Mouse (Mus musculus) kidney, postnatal 14 days (tissue): ENCODE results near the gene Spef2.
"Not testable (repeated sequence)": the region's sequence is repeated elsewhere in the genome, so short reads cannot be mapped to it uniquely, and the experiment has no call there.

Experiments
- DNase-seq: peaks from one replicate; pipeline ENCODE4 v3.0.0; 2022; ENCODE audit warnings: mixed read lengths

The Spef2 gene

DNA sequence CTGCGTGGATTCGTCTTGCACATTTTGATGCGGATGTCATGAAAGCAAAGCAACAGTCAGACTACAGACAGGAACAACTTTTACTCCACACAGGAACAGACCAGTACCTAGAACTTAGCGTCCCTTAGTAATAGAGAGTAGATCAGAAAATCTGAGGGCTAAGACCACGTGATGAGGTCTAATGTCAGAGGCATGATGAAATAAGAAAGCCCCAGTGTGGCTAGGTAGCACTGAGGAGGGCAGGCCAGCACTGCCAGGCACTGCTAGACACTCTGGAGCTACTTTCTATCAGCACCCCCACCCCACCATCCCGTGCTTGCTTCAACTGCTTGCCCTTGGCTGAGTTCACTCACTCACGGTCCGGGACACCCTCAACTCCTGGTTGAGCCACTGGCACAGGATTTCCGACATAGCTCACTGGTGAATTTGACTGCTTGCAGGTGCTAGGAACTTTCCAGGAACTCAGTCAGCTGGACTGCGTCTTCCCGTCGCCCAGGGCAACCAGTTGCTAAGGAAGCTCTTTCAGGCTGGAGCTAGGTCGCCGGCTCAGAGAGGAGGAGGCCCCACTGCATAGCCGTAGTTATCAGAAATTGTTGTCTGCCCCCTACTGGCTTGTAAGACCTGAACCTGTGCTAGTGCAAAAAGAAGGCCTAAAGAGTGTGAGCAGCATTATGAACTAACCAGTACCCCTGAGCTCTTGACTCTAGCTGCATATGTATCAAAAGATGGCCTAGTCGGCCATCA is at the start of gene Spef2:
Gene Spef2, minus strand, starts transcription at position 510 of the 744 bp plus-strand sequence.
- DNase-seq, result peak; percentile 79

DNA sequence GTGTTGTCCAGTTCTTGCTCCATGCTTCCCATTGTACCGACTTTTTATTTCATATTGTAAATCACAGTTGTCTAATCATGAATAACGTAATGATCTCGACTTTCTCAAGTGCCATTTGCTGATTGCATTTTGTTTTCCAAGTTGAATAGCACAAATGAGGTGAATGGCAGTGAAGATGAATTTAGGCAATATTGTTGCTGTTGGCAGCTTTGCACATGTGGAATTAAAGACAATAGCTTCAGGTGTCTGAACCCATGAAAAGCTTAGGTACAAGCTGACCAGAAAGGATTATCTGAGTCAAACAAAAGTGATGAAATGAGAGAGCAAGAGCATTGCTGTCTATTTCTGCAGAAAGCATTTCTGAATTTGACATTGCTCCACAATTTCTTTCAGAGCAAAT is 45.5 kb upstream of the Spef2 start:
- DNase-seq, result no peak

DNA sequence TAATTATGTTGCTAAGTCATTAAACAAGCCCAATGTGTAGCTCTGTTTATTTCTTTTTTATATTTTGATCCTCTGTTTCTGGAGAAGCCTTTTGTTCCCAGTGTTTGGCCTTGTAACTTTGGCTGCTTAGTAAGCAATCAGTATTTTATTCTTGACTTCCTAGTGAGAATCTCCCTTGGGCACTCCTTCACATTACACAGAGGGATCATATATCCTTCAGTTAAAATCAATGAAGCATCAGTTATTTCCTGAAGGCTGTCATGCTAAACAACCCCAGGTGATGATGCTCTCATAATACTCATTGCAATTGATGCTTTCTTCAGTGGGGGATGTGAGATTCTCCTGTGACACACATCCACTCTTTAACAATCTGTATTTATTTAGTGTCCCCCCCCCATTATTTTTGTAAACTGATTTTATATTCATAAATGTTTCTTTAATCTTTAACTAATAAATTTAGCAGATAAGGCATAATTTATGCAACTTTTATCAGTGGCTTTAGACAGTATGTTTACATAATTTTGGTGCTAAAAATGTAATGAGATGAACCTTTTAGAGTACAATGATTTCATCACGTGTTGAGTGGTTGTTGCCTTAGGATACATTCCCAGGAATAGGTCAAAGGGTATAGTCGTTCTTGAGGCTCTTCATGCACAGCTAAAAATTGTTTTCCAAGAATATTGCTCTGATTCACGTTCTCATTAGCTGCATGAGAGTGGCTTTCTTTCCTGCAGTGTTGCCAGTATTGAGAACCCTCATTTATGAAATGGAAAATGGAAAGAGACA is 39.8 kb upstream of the Spef2 start:
- peak; percentile 7 for DNase-seq

DNA sequence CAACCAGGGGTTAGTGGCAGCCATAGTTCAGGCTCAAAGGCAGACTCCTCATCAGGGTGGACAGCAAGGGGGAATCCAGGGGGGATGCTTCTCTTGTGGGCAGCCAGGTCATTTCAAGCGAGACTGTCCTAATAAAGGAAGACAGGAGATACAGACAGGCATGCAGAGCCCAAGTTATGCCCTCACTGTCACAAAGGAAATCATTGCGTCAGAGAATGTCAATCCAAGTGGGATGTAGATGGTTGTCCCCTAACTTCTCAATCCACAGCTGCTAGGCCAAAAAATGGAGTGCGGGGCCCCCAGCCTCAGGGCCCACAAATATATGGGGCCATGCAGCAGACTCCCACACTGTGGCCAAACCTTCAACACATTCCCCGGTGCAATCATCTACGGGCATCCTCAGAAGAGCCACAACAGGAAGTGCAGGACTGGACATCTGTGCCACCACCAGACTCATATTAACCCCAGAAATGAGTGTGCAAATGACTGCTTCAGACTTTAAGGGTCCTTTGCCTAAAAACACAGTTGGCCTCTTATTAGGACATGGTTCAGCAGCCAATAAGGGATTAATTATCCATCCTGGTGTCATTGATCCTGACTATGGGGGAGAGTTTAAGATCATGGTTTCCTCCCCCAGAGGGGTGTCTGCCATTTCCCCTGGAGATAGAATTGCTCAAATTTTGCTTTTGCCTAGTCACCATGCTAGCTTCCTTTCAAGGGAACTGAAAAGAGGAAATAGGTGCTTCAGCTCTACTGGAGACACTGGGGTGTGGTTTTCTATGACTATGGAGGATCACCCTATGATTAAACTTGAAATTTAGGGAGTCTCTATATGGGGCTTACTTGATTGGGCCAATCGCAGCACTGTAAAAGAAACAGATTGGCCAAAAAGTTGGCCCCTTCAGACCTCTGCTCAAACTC is 25.8 kb upstream of the Spef2 start:
- not testable (repeated sequence) for DNase-seq

DNA sequence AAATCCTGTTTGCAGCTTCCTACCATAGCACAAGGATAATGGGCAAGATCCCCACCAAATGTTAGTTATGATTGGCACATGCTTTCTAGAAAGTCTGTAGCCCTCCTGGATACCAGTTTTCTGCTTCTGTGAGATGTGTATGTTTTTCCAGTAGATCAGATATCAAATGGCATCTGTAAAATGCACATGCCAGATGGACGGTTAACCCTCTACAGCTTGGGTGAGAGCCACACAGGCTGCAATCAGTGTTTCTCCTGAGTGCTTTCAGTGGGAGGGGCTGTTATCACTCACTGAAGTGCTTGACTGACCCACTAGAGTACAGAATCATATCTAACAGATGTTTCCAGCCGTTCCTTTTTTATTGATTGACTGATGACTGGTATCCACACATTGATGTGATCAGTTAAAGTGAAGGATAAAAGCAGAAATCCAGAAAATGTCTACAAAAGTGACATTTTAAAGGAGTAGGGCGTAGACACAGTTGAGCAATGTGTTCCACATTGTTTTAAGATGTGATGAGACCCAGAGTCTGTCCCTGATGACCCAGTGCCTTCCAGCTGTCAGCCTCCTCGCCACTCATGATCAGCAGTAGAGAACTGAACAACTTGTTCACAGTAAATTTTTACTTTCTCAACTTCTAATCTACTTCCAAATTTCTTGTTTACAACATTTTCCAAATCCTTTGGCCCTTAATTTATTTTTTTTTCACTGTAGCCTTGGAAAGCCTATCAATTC is 19.7 kb upstream of the Spef2 start:
- peak; percentile 18 for DNase-seq

DNA sequence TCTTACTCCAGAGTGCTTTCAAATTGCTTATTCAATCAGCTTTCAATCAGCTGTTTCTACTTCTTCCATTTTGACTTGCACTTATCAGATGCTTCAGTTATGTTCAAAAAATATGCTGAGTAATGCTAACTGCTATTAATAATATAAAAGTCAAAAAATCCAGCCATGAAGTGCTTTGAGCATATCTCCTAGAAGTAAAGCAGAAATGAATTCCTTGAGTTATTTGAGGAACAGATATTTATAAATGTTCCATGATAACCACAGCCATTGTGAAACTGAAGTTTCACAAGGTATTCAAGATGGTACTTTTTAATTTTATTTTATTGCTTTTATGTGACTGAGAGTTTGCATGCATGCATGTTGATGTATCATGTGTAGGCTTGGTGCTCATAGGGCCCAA is 18.4 kb upstream of the Spef2 start:
- DNase-seq, result no peak

DNA sequence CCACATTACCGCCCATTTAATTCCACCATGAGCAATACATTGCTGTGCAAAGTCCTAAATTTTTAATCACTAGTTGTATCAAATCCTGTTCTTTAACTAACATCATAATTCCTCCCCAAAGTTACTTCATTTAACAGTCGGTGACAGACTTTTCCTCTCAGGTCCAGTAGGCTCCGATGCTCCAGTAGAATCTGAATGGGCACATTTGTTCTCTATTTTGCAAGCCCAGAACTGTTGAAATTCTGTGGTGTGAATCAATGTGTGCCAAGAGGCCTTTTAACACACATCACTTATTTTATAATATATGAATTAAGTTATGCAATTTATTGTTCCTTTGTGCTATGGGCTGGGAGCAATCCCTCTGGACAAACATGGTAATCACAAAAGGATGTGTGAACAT is 2.3 kb upstream of the Spef2 start:
- no peak for DNase-seq

DNA sequence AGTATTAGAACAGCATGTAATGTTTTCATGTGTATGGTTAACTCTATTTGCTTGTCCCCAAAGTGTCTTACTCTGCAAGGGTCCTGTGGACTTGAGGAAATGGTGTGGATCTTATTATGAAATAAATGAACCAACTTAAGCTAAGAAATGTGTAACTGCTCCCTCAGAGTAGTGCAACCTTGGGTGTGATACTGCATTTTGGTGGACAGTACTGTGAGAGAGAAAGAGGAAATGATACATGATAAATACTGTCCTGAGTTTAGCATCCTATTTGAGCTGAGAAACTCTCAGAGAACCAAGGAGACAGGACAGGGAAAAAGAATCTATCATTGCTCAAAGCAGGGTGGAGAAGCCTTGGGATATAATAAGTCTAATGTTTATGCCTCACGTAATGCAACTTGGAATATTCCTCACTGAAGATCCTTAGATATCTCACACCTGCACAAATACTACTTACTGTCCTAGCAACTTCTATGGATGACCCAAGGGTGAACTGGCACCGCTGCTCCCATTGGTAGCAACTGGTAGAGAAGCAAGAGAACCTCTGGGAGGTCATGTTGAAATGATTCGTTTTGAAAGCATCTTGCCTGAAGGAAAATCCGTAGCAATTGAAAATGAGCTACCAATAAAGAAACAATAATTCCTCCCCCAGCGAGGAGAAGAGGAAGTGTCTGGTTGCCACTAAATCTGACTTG is 1.1 kb downstream of the Spef2 start:
- DNase-seq, result no peak

DNA sequence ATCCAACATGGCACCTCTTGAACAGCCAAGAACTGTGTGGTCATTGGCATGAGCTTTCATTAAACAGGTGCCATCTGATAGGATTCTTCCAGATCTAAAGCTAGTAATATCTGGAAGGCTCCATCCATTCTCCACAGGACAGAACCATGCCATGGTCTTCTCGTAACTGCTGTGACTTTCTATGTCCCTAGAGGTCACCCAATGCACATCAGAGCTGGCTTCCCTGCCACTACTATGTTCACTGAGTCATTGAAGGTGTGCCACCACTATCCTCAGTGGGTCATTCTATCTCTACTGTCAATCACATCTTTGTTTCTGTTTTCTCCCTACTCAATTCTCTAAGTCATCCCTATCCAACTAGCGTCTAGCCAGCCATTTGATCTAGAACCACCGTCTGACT is 6.5 kb downstream of the Spef2 start:
- DNase-seq, result no peak

DNA sequence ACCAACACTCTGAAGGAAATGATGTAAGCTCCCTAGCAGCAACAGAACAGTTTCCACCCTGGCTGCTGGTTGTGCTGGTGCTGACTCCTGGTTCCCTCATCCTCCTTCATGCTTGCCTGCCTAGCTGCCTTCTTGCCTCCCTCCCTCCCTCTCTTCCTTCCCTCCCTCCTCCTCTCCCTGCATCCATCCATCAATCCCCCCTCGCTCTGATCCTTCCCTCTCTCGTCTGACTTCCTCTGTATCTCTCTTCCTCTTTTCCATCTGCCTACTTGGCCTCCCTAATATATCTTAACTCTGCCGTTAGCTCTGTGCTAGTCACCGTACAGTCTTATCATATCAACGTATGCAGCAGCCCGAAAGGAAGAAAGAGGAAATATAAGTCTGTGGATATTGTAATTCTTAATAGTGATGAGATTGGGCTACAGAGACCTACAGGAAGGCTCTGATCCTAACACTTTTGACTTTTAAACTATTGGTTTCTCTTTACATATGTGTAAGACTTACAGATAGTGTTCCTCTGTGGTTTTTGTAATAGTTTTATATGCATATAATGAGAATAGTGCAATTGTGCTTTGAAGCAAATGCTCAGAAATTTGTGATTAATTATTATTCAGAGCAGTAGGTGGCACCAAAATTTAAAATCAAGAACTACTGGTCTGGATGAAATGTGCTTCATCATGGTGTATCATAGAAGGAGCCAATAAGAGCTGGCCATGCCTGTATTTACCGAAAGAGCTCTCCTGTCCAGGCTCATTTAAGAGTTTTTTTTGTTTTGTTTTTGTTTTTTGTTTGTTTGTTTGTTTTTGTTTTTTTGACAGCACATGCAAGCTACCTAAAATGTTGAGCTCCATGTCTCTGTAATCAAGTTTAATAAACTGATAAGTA is 33.9 kb downstream of the Spef2 start:
- no peak for DNase-seq

DNA sequence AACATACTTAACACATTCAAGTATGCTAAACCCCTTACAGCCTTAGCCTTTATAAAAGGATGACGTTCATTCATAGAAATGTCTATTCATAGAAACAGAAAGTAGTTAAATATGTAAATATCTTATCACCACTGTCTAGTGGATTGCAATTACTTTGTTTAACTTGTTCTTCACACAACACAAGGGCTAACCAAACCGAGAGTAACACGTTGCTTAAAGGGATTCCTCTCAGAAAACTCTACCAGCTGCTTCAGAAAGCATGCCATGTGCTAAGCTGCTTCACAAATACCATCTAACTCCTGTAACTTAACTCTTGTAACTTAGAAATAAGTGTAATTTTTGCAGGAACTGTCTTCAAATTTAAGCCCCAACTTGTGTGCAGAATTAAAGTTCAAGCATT is 35.0 kb downstream of the Spef2 start:
- DNase-seq, result no peak

DNA sequence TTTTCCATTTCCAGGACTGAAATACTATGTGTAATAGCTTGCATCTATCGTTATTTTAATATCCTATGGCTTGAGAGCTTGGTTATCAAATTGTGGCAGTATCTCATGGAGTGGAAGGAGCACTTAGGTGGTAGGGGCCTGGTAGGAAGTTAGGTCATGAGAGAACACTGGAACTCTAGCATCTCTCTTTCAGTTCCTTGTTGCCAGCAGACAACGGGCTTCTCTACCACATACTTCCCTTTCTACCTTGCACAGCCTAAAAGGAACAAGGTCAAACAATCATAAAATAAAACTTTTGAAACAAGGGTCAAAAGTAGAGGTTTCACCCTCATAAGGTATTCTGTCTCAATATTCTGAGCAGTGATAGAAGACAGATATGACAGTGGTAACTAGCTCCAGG is 38.3 kb downstream of the Spef2 start:
- no peak for DNase-seq

DNA sequence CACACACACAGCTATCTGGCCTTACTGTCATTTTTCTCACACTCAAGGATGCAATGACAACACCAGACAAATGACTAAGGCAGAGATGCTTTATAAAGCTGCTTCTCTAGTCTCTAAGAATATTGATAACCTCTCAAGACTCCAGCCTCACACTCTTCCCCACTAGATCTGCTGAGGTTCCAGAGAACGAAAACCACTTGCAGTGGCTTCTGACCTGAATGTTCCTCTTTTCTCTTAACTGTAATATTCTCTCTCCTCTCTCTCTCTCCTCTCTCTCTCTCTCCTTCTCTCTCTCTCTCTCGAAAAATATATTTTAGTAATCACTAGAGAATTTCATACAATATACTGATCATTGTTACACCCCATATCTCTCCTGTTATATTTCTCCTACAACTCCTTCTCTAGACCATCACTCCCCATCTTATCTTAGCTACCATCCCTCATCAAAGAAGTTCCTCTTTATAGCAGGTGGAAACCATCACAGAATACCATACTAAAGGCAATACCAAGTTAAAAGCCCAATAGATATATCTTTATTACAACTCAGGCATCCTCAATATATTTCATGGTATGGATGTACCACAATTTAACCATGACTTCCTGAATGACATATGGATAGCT is 42.7 kb downstream of the Spef2 start:
- DNase-seq, result no peak

DNA sequence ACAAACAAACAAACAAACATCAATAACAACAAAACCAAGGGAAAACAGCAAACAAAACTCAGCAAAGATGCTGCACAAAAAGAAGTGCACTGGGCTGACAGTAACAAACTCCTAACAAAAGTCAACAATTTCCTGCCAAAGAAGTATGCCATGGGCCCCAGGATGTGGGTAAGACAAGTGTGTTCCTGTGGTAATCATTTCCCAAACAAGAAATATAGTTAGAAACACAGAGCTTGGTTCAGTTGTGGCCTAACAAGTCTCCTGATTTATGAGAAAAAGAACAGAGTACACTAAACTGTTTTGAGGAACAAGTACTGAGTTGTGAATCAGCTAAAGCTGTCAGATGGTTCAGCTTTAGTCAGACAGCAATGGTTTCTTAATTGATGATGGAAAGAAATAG is 46.8 kb downstream of the Spef2 start:
- no peak for DNase-seq

DNA sequence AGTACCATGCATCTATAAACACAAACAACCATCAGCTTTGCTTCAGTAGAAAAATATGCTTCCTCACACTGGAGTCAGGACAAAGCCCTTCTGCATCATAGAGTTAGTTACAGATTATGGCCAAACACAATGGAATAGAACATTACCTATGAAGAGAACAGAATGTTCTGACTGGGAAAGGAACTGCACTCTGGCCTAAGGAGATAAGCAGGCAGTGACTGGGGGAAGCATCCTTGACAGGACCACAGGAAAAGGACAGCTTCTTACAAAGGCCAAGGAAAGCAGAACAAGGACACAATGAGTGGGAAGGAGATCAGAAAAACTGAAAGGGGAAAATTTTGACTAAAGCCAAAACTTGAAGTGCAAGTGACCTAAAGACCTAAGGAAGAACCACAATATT is 56.9 kb downstream of the Spef2 start:
- no peak for DNase-seq

DNA sequence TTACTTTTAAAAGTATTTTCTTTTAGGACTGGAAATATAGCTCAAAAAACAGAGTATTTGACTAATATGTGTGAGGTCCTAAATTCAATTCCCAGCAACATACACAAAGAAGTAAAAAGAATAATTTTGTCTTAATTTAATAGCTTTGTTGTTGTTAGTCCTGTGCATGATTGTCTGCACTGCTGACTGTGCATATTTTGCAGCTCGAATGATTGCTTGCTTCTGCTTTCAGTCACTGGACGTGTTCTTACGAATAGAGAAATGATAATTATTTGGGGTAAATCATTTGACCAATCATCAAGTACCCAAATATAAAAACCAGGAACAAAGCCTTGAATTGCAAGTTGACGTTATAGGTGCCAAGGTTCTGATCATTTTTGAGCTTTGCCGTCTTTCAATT is 57.8 kb downstream of the Spef2 start:
- no peak for DNase-seq

DNA sequence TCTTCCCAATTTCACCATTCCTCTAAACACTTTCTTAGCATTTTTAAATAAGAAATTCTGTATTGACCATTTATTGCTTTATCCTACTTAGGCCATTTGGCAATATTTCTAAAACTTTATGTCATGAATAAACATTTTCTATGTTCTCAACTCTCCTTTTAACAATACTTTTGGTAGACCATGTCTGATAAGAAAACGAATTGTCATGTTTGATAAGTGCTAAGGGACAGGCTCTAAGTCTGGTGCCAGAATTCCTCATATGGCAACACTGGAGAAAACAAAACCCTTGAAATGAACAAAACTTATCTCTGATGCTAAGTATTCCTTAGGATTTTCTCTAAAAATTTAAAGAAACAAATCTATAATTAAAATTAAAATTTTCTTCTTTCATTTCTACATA is 58.2 kb downstream of the Spef2 start:
- DNase-seq, result no peak

DNA sequence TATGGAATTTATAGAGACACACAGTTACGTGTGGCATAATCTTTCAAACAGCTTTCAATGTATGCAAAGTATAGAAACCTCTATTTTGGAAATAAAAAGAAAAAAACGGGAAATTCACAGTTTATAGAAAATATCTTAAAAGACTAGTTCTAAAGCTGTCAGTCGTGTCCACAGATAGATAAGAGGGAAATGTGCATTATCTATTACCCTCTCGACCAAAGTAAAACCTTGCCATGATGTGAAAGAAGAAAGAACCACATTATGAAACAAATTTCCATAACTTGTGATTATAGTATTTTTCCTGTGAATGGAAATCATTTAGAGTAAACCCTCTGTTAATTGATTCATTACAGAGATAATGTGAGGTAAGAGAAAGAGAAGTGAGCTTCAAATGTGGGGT is 65.2 kb downstream of the Spef2 start:
- DNase-seq, result no peak

DNA sequence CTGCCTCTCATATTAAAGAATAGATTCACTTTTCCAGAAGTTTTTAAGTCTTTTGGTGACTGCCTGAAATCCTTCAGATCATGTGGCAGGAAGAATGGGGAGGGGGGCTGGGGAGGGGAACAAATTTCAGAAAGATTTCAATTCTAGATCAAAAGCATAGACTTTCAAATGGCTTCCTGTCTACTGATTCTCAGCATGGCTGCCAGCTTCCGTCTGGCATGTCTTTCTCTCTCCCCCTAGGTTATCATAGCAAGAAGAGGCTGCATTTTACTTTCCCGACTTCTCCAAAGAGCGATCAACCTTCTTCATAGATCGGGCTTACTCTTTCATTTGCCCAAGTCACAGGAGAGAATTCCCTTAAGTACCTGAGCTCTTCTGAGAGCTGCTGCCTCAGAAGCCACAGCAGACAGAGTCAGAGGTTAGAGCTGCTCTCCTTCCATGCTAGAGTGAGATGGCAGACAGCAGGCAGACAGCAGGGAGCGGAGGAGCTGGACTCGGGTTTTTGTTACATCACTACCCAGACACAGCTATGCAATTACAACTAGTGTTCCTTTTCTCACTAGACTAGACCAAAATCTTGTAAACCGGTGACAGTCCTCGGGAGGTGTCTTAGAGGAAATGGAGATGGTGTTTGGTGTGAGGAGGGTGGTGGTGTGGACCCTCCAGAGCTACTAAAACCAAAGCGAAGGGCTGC is 71.2 kb downstream of the Spef2 start:
- no peak for DNase-seq

DNA sequence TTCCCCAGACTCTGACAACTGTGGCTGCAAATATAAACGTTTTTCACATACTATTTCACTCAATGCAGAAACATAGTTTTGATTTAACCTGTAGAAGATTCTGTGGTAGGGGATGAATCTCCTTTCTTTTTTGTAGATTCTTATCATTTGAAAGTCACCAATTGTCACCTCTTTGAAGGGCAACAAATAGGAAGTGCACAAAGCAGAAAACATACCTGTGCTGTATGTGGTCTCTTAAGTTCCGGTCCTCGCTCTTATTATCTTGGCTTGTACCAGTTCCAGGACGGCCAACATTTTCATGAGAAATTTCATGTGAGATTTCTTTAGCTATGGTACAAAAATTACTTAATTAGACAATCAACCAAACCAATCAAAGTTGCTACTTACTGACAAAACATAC is 80.1 kb downstream of the Spef2 start:
- DNase-seq, result no peak
